Mouse (Mus musculus) retina, postnatal 1 day (tissue): ENCODE data around the gene Rhobtb1.
A peak's percentile ranks its signal among the peaks of the same experiment; 100 is the strongest.

Experiments
- DNase-seq: peaks from one replicate; pipeline ENCODE4 v3.0.0-alpha.2; 2012

The Rhobtb1 gene

GRCm38 (mm10) chr10:69151045-69151444 is at the start of gene Rhobtb1:
Gene Rhobtb1 (plus strand): TSS chr10:69151434.
- no peak for DNase-seq

DNA sequence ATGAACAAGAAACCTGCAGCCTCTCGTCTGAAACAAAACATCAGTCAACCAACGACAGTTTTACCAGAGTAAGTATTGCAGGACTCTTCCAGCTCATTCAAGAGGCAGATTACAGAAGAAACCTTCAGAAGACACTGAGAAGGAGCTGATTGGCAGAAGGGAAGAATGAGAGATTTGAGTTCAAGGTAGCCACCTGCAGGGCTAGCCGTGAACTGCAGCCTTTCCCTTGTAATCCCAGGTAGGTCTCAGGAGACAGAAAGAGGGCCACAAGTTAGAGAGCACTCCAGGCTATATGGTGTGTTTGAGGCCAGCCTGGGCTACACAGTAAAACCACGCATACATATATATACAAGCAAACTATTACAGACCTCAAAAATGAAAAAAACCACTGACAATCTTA is 49.2 kb upstream of the Rhobtb1 start:
- peak; percentile 51 for DNase-seq

DNA sequence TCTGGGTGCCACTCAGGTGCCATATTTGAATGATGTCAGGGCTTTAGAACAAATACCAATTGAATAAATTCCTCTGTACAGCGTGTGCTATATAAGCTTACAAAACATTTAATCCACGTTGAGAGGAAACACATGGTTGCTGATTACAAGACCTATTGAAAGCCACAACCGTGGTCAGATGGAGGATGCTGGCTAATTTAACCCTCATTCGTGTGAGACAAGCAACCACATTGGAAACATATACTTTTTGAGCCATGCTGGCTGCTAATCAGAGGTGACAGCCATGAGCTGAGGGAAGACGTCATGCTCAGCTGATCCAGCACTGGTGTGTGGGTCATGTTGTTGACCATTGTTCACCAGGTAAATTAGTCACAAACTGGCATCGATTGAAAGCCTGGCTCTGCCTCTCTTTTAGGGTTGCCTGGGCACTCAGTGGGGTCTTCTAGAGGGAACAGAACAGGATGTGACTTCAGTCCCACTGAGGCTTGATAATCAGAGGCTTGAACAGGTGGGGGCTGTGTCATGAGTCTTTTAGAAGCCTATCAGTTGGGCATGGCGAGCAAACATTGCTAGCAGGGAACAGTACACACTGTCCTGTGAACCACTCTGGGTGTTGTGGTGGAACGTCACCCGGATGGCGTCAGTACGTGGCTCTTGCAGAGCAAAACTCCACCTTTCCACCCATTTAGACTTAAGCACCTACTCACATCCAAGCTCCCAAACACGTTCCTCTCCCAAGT is 46.9 kb upstream of the Rhobtb1 start:
- no peak for DNase-seq

GRCm38 (mm10) chr10:69104883-69105225 is 46.4 kb upstream of the Rhobtb1 start:
- DNase-seq = no peak

DNA sequence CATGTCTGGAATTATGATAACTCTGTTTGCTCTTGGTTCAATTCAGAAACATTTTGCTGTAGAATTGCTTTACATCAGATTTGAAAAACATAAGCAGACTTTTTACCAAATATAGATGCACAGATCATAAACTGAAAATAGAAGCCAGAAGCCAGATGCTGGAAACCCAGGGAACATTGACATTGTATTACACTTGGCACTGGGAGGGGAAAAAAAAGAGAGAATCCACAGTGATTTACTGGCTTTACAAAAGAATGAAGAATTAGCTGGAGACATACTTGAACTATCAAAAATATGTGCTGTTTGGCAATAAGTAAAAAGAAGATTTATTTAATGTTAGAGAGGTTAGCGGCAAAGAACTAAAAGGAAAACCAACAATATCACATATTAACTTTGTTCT is 44.4 kb upstream of the Rhobtb1 start:
- DNase-seq = no peak

DNA sequence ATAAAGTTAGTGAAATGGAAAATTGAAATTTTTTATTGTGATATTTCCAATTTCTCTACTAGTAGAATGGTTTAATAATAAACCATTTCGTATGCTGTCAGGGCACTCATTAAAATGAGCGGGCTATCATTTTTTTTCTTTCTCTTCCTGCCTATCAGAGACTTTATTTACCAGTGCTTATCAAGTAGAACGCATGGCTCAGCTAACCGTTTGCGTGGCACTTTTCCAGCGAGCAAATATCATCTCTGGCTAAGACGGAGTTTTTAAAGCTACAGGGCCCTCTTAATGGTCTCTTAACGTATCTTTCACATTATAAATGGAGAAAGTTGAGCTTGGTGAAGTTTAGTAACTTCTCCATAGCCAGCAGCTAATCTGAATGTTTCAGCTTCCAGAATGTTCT is 44.0 kb upstream of the Rhobtb1 start:
- DNase-seq = no peak

GRCm38 (mm10) chr10:69114384-69114783 is 36.9 kb upstream of the Rhobtb1 start:
- no peak for DNase-seq

DNA sequence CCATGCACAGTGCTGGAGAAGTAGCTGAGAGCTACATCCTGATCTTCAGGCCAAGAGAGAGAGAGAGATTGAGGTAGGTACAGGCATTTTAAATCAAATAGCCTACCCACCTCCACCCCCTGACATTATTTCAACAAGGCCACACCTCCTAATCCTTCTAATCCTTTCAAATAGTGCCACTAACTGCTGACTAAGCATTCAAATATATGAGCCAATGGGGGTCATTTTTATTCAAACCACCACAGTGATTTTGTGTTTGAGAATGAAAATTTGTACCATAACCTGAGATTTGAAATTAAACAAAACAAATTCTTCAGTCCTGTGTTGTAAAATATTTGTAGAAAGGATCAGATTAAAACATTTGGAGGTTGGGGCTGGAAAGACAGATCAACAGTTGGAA is 33.2 kb upstream of the Rhobtb1 start:
- DNase-seq = no peak

DNA sequence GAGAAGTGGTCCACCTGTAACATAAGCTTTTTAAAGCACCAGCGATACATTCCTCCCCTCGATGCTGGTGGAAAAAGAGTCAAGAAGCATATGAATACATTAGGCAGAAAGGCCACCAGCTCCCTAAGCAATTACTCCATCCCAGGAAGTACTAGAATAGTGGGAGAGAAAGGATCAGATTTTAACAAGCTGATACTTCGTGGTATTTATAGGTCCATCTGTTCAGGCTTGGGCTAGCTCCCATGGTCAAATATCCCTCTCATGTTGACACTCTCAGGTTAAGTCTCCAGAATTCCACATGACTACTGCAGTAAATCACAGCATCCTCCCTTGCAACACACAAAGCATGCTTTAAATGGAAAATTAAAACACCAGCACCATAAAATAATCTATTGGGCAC is 32.3 kb upstream of the Rhobtb1 start:
- no peak for DNase-seq

DNA sequence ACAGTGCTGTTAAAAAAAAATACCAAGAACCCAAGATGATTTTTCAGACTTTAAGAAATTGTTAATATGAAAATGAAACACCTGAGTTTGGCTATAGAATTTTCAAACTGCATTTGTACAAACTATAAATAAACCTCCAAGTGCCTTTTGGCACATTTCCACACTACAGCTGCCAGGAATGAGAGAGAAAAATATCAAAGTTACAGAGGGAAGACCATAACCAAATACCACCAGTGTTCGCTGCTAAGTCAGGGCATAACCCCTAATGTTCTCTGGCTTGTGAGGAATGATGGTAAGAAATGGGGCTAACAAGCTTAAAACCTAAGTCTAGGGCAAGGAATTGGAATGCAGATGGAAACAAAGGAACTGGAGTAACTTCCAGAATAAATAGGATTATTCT is 31.8 kb upstream of the Rhobtb1 start:
- DNase-seq = no peak

DNA sequence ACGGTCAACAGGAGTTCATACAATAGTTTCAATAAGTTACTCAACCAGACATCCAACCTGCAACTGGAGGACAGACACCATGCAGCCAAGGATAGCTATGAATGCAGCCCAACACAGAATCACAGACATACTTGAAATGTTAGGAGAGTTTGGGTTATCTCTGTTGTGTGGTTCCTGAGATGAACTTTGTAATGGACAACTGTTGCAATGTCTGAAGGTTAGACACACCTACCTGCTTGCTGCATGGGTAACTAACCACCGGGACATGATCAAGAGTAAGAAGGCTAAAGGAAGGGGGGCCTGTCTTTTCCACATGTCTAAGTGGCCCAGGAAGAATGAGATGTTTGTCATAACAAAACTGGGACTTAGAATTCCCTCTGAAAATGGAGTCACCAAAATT is 24.7 kb upstream of the Rhobtb1 start:
- no peak for DNase-seq

GRCm38 (mm10) chr10:69128531-69128930 is 22.7 kb upstream of the Rhobtb1 start:
- no peak for DNase-seq

DNA sequence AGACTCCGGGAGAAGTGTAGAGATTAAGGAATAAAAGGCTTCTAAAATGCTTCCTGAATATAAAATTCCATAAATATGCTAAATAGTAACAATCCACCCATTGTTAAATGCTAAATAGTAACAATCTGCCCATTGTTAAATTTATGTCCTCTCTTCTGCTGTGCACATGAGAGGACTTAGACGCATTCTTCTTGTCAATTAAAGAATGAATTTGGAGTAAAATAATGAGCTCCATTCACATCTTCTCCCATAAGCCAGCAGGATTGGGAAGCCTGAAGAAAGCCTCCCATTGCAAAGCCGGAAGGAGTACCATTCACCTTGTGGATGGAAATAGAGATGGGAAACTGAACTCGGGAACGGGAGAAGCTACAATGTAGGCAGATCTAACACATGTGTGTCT is 20.6 kb upstream of the Rhobtb1 start:
- peak; percentile 57 for DNase-seq

- DNase-seq = no peak
These were observed 16.9 kb upstream of the Rhobtb1 start for GRCm38 (mm10) chr10:69134356-69134755.

- DNase-seq = no peak
These were observed 14.9 kb upstream of the Rhobtb1 start for GRCm38 (mm10) chr10:69136241-69136828.

DNA sequence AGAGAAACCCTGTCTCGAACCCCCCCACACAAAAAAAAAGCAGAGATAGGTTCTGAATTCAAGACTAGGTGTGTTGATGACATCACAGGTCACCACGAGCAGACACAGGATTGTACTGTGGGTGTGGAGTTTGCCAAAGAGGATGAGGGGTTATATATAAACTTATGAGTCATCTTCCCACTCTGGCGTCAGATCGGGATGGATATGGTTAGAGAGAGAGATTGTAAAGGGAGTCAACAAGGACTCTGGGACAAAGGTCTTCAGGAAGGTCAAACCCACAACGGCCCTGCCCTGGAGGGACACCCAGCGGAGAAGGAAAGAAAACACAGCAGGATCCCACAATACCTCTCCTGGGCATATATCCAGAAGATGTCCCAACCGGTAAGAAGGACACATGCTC is 2.0 kb upstream of the Rhobtb1 start:
- no peak for DNase-seq

GRCm38 (mm10) chr10:69152971-69153370 is 1.7 kb downstream of the Rhobtb1 start:
- DNase-seq = peak; percentile 85

DNA sequence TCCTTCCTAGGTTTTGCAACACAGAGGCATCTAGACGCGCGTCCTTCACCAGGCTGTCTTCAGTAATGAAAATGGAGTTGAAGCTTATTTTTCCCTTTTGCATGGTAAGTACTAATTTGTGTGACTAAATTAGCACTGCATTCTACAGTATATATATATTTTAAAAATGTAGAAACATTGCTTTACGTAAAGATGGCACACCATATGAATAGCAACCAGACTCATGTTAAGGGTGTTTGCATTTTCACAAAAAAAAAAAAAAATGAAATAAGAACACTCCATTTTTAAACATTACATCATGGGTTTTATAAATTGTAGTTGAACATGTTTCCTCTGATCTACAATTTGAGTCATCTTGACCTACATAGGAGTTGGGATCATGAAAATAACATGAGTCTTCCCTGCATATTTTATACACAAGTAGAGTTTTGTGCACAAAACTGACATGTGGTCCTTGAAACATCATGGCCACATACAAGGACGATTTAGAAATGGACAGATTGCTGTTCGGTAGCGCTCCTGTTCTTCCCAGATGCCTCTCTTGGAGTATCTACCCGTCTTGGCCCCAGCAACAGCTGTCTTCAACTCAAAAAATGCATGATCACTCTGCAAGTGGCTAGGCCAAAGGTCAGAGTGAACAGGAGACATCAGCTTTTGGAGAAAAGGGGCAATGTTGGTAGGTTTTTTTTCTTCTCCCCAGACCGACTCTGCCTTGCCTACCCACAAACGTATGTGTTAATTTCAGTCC is 4.4 kb downstream of the Rhobtb1 start:
- peak; percentile 17 for DNase-seq

GRCm38 (mm10) chr10:69156462-69156861 is 5.2 kb downstream of the Rhobtb1 start:
- DNase-seq = no peak

- no peak for DNase-seq
These were observed 6.2 kb downstream of the Rhobtb1 start for GRCm38 (mm10) chr10:69157471-69157870.

DNA sequence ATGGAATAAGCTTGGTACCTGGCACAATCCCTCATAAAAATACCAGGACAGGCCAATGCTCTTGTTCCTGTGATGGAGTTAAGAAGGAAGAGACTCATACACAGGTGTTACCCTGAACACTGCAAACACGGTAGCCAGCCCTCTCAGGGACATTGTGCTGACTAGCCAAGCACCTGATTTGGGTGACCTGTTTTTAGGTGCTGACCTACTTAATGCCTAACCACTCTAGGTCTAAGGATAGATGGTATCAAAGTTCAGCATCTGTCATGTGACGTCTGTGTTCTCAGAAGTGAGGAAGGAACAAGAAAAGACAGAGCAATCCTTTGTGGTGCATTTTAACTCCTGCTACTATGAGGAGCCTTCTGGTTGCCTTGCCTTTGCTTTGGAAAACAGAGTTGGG is 9.6 kb downstream of the Rhobtb1 start:
- DNase-seq = no peak

DNA sequence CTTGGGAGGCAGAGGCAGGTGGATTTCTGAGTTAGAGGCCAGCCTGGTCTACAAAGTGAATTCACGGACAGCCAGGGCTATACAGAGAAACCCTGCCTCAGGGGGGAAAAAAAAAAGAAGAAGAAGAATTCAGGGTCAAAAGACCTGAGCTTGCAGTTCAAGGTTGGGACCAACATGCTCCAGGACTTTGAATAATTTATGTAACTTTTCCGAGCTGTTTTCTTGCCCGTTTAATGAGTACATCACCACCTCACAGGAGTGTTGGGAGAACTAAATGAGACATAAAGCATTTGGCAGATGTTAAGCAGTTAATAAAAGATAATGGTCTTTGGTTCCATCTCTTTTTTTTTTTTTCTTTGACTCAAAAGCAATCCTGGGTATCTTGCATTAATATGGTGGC is 10.3 kb downstream of the Rhobtb1 start:
- DNase-seq = no peak

- no peak for DNase-seq
These were observed 11.3 kb downstream of the Rhobtb1 start for GRCm38 (mm10) chr10:69162577-69162976.

DNA sequence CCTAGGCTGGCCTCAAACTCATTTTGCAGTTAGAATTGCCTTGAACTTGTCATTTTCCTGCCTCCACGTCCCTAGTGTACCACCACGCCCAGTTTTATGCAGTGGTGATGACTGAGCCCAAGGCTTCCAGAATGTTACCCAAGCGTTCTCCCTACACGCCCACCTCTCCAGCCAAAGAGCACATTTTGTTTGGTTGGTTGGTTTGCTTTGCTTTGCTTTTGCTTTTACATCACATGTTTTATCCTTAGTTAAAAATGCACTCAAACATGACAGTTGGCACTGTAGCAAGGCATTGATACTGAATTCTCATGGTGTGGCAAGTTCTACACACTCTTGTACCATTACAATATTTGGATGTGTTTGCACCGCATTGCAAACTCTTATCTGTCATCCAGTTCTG is 12.0 kb downstream of the Rhobtb1 start:
- no peak for DNase-seq
